Mouse (Mus musculus) urinary bladder, adult 2 months (tissue): Measurements from ENCODE around the gene Prss54. TPM values are rescaled to one million over a fixed set of nuclear protein-coding genes. Genes with fewer than 3 reads are reported as not detected.
A peak's percentile ranks its signal among the peaks of the same experiment; 100 is the strongest.
"Not testable (repeated sequence)": the region's sequence is repeated elsewhere in the genome, so short reads cannot be mapped to it uniquely, and the experiment has no call there.

ENCODE experiments used
- DNase-seq: peaks from one replicate; pipeline ENCODE4 v3.0.0; 2022; ENCODE audit warnings: low spot score
- polyA plus RNA-seq: library from polyadenylated mRNA; depleted of rRNA; stranded (reverse); fragments of >200 nt; gene quantifications from 2 replicates; pipeline ENCODE4 v1.2.3, GENCODE M21; 2012; rRNA removed

The Prss54 gene
- not detected in 2 replicates for polyA plus RNA-seq

DNA sequence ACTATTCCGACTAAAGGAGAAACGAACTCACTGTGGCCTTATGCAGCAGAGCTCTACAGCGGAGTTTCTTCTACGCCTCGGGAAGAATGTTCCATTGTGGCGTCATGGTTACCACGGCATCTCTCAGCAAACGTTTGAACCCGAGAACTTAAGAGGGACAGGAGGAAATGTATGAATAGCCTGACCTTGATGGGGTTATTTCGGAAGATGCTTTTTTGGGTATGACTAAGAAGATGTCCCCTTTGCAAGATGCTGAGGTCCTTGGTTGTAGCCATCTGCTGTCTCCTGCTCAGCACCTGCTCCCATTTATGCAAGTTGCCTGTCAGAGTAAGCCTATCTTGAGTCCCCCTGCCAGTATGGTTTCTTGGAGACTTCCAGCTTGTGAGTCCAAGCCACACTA lies at the start of gene Prss54:
Prss54 (minus strand) TSS at position 101 of the 400 bp plus-strand sequence.
- DNase-seq: no peak

GRCm38 (mm10) chr8:95624833-95625232 lies 48.7 kb upstream of the Prss54 start:
- DNase-seq: no peak

- no peak for DNase-seq
Measured at GRCm38 (mm10) chr8:95620046-95620445, 43.9 kb upstream of the Prss54 start.

DNA sequence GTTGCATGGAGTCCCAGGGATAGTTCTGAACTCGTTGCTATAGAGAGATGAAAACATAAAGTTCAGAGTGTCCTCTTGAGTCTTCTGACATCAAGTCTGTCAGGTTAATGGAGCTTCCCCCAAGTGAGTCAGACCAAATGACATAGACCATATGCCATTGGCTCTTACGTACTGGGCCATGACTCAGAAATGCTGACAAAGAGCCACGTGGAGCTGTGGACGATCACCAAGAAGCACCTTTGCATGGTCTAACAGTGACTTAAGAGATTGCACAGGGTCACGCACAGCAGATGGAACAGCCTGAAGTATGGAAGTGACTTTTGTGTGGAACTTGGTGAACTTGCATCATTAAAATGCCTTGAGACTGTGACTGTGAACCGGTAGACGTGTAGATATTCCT lies 40.2 kb upstream of the Prss54 start:
- DNase-seq: no peak

- DNase-seq: no peak
Measured at GRCm38 (mm10) chr8:95611769-95612168, 35.6 kb upstream of the Prss54 start.

DNA sequence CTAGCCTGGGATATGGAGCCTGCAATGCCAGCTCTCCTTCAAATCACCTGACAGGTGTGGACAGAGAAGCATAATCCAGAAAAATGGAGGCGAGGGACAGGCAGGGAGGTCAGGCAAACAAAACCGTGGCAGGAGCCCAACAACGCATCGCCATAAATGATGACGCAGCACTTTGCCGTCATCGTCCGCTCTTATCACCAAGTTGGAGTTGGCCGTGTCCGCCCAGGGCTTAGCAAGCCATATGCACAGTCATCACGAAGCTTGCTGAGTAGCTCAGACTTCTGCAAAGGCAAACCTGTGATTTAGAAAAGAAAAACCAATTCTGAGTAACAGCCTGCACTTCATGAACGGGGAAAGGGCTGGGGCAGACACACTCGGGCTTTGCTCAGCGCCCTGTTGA lies 34.6 kb upstream of the Prss54 start:
- no peak for DNase-seq

GRCm38 (mm10) chr8:95609406-95609805 lies 33.3 kb upstream of the Prss54 start:
- no peak for DNase-seq

- no peak for DNase-seq
Measured at GRCm38 (mm10) chr8:95607210-95607609, 31.1 kb upstream of the Prss54 start.

DNA sequence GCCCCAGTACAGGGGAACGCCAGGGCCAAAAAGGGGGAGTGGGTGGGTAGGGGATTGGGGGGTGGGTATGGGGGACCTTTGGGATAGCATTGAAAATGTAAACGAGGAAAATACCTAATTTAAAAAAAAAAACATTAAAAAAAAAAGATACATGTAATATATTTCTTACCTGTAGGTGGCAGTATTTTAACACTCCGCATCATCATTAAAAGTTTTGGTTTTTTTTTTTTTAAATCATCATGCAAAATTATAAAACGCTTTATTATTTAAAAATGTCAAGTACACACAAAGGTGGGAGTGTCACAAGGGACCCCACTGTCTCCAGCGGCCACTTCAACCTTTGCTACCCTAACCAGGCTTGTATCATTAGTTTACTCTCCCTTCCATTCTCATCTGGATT lies 30.4 kb upstream of the Prss54 start:
- DNase-seq: not testable (repeated sequence)

DNA sequence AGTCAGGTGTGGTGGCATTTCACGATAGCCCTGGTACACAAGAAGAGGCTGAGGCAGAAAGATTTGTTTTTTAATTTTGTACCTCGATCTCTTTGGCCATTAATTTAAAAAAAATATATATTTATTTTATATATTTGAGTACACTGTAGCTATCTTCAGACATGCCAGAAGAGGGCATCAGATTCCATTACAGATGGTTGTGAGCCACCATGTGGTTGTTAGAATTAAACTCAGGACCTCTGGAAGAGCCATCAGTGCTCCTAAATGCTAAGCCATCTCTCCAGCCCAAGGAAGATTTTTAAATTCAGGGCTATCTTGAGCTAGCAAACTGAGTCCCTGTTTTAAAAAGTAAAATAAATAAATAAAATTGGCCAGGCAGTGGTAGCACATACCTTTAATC lies 26.0 kb upstream of the Prss54 start:
- DNase-seq: no peak

DNA sequence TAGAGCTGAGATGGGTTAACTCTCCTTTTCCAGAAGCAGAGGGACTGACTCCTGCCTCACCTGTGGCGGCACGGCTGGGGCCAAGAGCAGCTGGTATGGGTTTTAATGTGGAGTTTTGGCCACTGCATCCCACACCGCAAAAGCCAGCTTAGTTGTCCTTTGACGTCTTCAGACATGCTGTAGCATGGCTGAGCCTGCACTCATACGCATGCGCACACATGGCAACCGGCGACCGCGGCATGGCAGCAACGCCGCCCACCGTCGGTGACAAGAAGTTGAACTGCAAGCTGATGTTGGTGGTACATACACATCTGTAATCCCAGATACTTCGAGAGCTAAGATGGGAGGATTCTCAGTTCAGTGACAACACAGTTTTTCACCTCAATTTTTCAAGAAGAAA lies 25.2 kb upstream of the Prss54 start:
- DNase-seq: no peak

- no peak for DNase-seq
Measured at GRCm38 (mm10) chr8:95599861-95600260, 23.7 kb upstream of the Prss54 start.

GRCm38 (mm10) chr8:95596841-95597241 lies 20.7 kb upstream of the Prss54 start:
- DNase-seq: no peak

DNA sequence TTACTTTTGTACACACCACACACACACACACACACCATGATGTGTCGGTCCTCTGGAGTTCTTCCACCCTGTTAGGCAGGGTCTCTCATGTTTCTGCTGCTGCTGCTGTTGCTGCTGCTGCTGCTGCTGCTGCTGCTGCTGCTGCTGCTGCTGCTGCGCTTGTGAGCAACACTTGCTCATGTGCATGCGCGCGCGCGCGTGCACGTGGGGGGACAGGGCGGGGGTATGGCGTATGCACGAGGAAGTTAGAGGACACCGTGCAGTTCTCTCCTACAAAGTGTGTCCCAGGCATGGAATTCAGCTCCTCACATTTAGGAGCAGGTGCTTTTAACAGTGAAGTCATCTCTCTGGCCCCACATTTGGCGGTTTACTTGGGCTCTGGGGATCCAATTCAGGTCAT lies 19.0 kb upstream of the Prss54 start:
- no peak for DNase-seq

DNA sequence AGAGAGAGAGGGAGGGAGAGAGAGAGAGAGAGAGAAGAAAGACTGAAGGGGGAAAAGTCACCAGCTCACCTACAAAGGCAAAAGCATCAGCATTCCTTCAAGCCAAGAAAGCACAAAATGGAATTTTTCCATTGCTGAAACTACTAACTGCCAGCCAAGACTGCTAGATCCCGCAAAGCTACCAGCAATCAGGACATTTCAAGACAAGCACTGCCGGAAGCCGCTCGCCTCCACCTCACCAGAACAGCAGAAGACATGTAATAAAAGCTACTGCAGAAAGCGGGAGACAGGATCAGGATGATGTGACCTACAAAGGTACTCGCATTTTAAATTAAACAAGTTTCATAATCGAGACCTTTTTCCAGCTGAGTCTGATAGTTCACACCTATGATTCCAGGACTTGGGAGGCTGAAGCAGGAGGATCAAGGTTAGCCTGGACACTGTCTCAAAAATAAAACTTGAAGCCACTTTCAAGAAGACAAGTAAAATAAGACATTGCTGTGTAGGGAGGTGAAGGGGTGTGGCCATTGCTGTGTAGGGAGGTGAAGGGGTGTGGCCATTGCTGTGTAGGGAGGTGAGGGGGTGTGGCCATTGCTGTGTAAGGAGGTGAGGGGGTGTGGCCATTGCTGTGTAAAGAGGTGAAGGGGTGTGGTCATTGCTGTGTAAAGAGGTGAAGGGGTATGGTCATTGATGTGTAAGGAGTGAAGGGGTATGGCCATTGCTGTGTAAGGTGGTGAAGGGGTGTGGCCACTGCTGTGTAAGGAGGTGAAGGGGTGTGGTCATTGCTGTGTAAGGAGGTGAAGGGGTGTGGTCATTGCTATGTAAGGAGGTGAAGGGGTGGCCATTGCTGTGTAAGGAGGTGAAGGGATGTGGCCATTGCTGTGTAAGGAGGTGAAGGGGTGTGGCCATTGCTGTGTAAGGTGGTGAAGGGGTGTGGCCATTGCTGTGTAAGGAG lies 17.6 kb upstream of the Prss54 start:
- no peak for DNase-seq

DNA sequence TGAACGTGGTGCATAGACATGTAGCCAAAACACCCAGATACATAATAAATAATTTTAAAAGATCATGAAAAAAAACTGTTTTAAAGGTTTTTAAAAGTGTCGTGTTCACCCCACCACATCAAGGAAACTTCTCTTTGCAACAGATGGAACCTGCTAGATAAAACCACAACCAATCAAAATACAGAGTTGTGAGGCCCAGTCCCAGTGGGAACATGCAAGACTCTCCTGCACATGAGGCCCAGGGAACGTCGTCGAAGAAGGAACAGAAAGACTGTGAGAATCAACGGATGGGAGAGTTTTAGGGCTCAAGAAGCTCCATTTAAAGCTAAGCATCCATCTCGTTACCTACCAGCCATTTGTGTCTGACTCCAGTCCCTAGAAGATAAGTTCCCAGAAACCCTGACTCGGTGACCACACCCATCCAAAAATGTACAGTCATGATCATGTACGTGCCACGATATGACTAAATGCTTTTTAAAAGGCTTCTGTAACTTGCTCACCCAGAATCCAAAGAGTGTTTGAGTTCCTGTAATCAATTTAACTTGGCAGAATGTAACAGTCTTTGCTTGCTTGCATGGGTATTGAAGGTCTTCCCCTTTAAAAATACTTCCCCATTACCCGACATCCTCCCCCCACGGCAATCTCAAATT lies 16.1 kb upstream of the Prss54 start:
- no peak for DNase-seq

- DNase-seq: no peak
Measured at GRCm38 (mm10) chr8:95590539-95590938, 14.4 kb upstream of the Prss54 start.

DNA sequence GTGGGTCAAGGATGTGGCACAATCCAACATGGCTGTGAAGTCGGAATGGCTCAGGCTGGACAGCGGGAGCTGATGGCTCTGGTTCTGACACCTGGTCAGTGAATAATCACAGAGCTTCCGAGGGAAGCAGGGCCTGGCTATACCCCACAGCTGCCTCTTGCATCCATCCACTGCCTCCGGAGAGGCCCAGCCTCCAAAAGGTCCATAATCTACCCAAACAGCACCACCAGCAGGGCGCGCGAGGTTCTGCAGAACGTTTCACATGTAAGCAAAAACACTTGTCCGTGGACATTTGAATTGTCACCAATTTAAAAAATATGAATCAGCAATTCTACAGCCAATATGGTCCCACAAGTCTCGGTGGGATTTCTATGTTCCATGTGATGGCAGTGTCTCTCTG lies 13.1 kb upstream of the Prss54 start:
- DNase-seq: peak; percentile 6

- no peak for DNase-seq
Measured at GRCm38 (mm10) chr8:95587339-95587738, 11.2 kb upstream of the Prss54 start.

DNA sequence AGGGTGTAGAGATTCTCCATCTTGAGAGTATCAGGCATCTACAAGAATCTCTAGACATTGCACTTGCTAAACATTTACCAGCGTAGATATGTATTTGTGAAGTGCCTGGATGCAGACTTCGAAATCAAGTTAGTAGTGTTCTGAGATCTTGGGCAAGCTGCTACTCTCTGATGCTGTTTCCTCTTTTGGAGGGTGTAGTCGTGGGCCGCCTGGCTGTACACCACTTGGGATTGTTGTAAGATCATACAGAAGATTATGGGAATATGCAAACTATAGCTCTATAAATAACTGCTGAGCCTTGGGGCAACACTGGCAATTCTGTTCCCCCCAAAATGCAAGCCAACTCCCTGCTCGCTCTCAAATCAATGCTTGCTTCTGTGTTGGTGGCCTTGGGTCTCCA lies 3.0 kb downstream of the Prss54 start:
- DNase-seq: no peak

- DNase-seq: no peak
Measured at GRCm38 (mm10) chr8:95566809-95567208, 9.3 kb downstream of the Prss54 start.

DNA sequence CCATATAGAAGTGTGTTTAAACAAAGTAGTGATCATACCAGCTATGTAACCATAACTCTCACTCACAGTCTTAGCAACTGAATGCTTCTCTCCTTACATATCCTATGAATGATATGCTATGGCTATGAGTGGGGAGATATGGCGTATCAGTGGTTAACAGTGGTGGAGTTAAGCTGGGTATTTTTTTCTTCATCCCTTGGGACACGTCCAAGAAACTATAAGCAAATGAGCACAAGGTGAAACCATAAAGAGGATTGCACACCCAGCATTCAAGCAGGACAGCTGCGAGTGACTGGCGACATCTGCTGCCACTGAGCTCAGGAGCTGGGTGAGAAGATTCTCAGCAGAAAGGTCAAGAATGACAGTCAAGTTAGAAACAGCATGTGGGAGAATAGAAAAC lies 9.9 kb downstream of the Prss54 start:
- no peak for DNase-seq

GRCm38 (mm10) chr8:95555963-95556362 lies 20.2 kb downstream of the Prss54 start:
- DNase-seq: no peak
